ENCODE assay signal across 16 mouse cellular contexts in the genomic region with DNA sequence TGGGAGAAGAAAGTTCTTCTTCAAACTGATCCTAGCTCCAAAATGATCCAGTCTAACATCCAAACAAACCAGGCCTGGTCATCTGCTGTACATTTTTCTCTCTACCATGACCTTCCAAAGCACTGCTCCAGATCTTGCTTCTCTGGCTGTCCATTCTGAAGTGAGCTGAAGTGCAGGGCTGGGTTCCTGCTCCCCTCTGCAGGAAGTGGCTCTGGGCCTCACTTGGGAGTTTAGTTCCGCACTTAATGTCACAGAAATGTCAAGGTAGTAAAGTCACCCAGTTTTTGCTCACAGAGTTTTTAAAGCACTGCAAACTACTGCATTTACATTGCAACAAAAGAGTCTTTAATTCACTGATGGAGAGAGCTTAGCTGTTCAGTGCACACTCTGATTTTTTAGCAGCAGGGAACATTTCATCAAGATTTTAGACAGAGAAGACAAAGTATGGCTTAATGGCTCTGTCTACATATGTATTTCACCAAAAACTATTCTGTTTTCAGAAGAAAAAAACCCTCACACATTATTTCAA. TPM values are rescaled to one million over a fixed set of nuclear protein-coding genes. Genes with fewer than 3 reads are reported as not detected.
"Had no signal": no experiment of that assay in that cellular context is flagged by ENCODE, and none has a peak within 500 bp of the region (broad histone marks: within the 10 kb centered on the region; RNA-seq: fewer than 3 reads in every experiment).

No protein-coding gene starts in this region.

- DNase-seq: gastrocnemius, postnatal 14 days; gastrocnemius, postnatal 36 days; heart, adult 11 months; heart, adult 2 months; heart, postnatal 14 days; heart, postnatal 36 days; kidney, adult 11 months; kidney, adult 2 months; kidney, adult 9 months; kidney, postnatal 14 days; kidney, postnatal 36 days; layer of hippocampus, adult 9-11 months; layer of hippocampus, postnatal 36 days; left cerebral cortex, postnatal 4 days; lung, adult 18-20 months had no signal

RNA-seq across cellular contexts. Expression of gene Cnr1, which starts 20.5 kb away (rescaled TPM):
- total RNA-seq: liver, adult 2 months had no signal
